Mouse (Mus musculus) liver, postnatal 0 days (tissue): Measurements from ENCODE around the gene Micall2. TPM values are rescaled to one million over a fixed set of nuclear protein-coding genes. Genes with fewer than 3 reads are reported as not detected.

Source experiments
- ATAC-seq: fragments of 200-750 bp; cut with Nextera tagmentation; 2 replicates; pipeline ENCODE4 v1.8.0; 2017; ENCODE audit warnings: mild to moderate bottlenecking, moderate library complexity
- DNase-seq: peaks from one replicate; pipeline ENCODE4 v3.0.0-alpha.2; 2016
- H3K27ac ChIP-seq: fragments of 300-500 bp; sonication (generic); 2 replicates; pipeline ENCODE4 v1.5.1; 2014; ENCODE audit warnings: antibody characterized with exemption, moderate library complexity, mild to moderate bottlenecking, low read depth
- H3K27me3 ChIP-seq: fragments of 300-500 bp; sonication (generic); 2 replicates; pipeline ENCODE4 v1.6.1; 2014; ENCODE audit warnings: low read length, control low read depth, mixed read lengths; ENCODE audit not compliant: insufficient read depth
- H3K36me3 ChIP-seq: fragments of 300-500 bp; sonication (generic); replicated peaks from 2 replicates; pipeline ENCODE4 v1.6.1; 2014; ENCODE audit warnings: mild to moderate bottlenecking, control low read depth, low read length, moderate library complexity, mixed read lengths; ENCODE audit not compliant: insufficient read depth
- H3K4me1 ChIP-seq: fragments of 300-500 bp; sonication (generic); 2 replicates; pipeline ENCODE4 v1.6.1; 2014; ENCODE audit warnings: antibody characterized with exemption, mild to moderate bottlenecking, control low read depth; ENCODE audit not compliant: insufficient read depth
- H3K4me2 ChIP-seq: fragments of 300-500 bp; sonication (generic); 2 replicates; pipeline ENCODE4 v1.6.1; 2014; ENCODE audit warnings: low read depth, mild to moderate bottlenecking, low read length, moderate library complexity, mixed read lengths
- H3K4me3 ChIP-seq: fragments of 300-500 bp; sonication (generic); 2 replicates; pipeline ENCODE4 v1.5.1; 2014; ENCODE audit warnings: low read depth, low read length
- H3K9ac ChIP-seq: fragments of 300-500 bp; sonication (generic); replicated peaks from 2 replicates; pipeline ENCODE4 v1.6.1; 2014; ENCODE audit warnings: mild to moderate bottlenecking, moderate library complexity
- H3K9me3 ChIP-seq: fragments of 300-500 bp; sonication (generic); 2 replicates; pipeline ENCODE4 v1.6.1; 2016; ENCODE audit warnings: mild to moderate bottlenecking, control low read depth, low read length, mixed read lengths
- CTCF ChIP-seq: sonication (generic); IDR thresholded peaks from 2 replicates; pipeline ENCODE4 v1.5.1; 2016; ENCODE audit warnings: antibody characterized with exemption, low read depth
- EP300 ChIP-seq: IDR thresholded peaks from 2 replicates; pipeline ENCODE4 v1.6.1; 2016; ENCODE audit warnings: antibody characterized with exemption, low read depth, mild to moderate bottlenecking
- WGBS: fragments of 180-500 bp; shearing (Covaris S2); extraction: QIAGEN DNeasy Blood & Tissue Kit; methylation state at CpG from one replicate; pipeline ENCODE4 v1.1.7; 2014; ENCODE audit not compliant: insufficient replicate concordance; 5-methylcytosine and 5-hydroxymethylcytosine counted together
- polyA plus RNA-seq: library from polyadenylated mRNA; unstranded; fragments of >200 nt; fragmentation: Nextera tagmentation; extraction: Ambion mirVana; gene quantifications from 2 replicates; pipeline ENCODE4 v1.2.1, GENCODE M21; 2015

Micall2 gene
- polyA plus RNA-seq, 1 experiment from 2014 or later, result 5.8 TPM

GRCm38 (mm10) chr5:139758096-139758495 is 22.0 kb upstream of the Micall2 start:
- 89% methylated on average over 16 of the region's 16 CpGs for WGBS

GRCm38 (mm10) chr5:139756586-139756985 is 20.4 kb upstream of the Micall2 start:
- Histone ChIP-seq H3K27me3 (no peaks in the 10 kb centered on the region), H3K4me2 (no peak overlapping the region), H3K36me3 (peaks cover 38% of the 10 kb centered on the region), H3K9me3 (no peaks in the 10 kb centered on the region), H3K4me1 (no peaks in the 10 kb centered on the region), H3K4me3 (no peak overlapping the region), H3K27ac (no peak overlapping the region), H3K9ac (no peak overlapping the region)
- DNase-seq (no peak), ATAC-seq (no peak)
- TF ChIP-seq EP300, result no peak
- no peak for TF ChIP-seq CTCF
- WGBS, result 91% methylated on average over 2 of the region's 2 CpGs

More at GRCm38 (mm10) chr5:139758096-139758495, 22.0 kb upstream of the Micall2 start:
- Histone ChIP-seq H3K27me3 (no peaks in the 10 kb centered on the region), H3K4me1 (no peaks in the 10 kb centered on the region), H3K36me3 (peaks cover 51% of the 10 kb centered on the region), H3K4me2 (no peak overlapping the region), H3K9ac (no peak overlapping the region), H3K27ac (no peak overlapping the region), H3K9me3 (no peaks in the 10 kb centered on the region), H3K4me3 (no peak overlapping the region)
- TF ChIP-seq EP300 (no peak), CTCF (no peak)
- no peak for ATAC-seq
- DNase-seq, result no peak

- no peak for TF ChIP-seq CTCF
- no peak for TF ChIP-seq EP300
- Histone ChIP-seq H3K4me2 (no peak overlapping the region), H3K9me3 (no peaks in the 10 kb centered on the region), H3K9ac (no peak overlapping the region), H3K4me3 (no peak overlapping the region), H3K27me3 (no peaks in the 10 kb centered on the region), H3K36me3 (peaks cover 37% of the 10 kb centered on the region), H3K4me1 (no peaks in the 10 kb centered on the region), H3K27ac (no peak overlapping the region)
- WGBS, result 83% methylated on average over 12 of the region's 12 CpGs
- no peak for ATAC-seq
- no peak for DNase-seq
These were observed 20.0 kb upstream of the Micall2 start for GRCm38 (mm10) chr5:139756135-139756534.

- DNase-seq (peak; percentile 75), ATAC-seq (no peak)
- WGBS, result 37% methylated on average over 12 of the region's 12 CpGs
- no peak overlapping the region for H3K4me3 ChIP-seq
- H3K27me3 ChIP-seq, result no peaks in the 10 kb centered on the region
- H3K9ac ChIP-seq, result no peak overlapping the region
- H3K27ac ChIP-seq, result no peak overlapping the region
- no peaks in the 10 kb centered on the region for H3K4me1 ChIP-seq
- TF ChIP-seq CTCF, result peak; percentile 86
- TF ChIP-seq EP300, result no peak
- no peak overlapping the region for H3K4me2 ChIP-seq
- no peaks in the 10 kb centered on the region for H3K9me3 ChIP-seq
- H3K36me3 ChIP-seq, result peaks cover 38% of the 10 kb centered on the region
These were observed 18.6 kb upstream of the Micall2 start for GRCm38 (mm10) chr5:139754753-139755152.

- Histone ChIP-seq H3K9ac (no peak overlapping the region), H3K27ac (no peak overlapping the region), H3K4me2 (no peak overlapping the region), H3K9me3 (no peaks in the 10 kb centered on the region), H3K4me3 (no peak overlapping the region), H3K36me3 (peaks cover 15% of the 10 kb centered on the region; the same call in 1 of the 2 replicates), H3K4me1 (no peaks in the 10 kb centered on the region), H3K27me3 (no peaks in the 10 kb centered on the region)
- DNase-seq (peak; percentile 84), ATAC-seq (peak; percentile 40)
- TF ChIP-seq EP300 (no peak), CTCF (peak; percentile 95)
These were observed 14.4 kb upstream of the Micall2 start for GRCm38 (mm10) chr5:139750535-139750934.

- DNase-seq, result no peak
- Histone ChIP-seq H3K9me3 (no peaks in the 10 kb centered on the region), H3K4me3 (no peak overlapping the region), H3K9ac (no peak overlapping the region), H3K27ac (no peak overlapping the region), H3K27me3 (no peaks in the 10 kb centered on the region), H3K4me1 (no peaks in the 10 kb centered on the region), H3K36me3 (peaks cover 14% of the 10 kb centered on the region; the same call in 1 of the 2 replicates), H3K4me2 (no peak overlapping the region)
- WGBS, result 82% methylated on average over 15 of the region's 16 CpGs
- no peak for ATAC-seq
- no peak for TF ChIP-seq CTCF
- no peak for TF ChIP-seq EP300
These were observed 13.4 kb upstream of the Micall2 start for GRCm38 (mm10) chr5:139749413-139750125.
